Mouse (Mus musculus) frontal cortex, postnatal 10 days (tissue): ENCODE measurements around the gene Stx6.

Experiments used
- DNase-seq, 2 experiments: peaks; one replicate each; pipeline ENCODE4 v3.0.0; 2022; ENCODE audit warnings: low spot score in 2 of 2, mixed read lengths in 1 of 2

Stx6 gene

DNA sequence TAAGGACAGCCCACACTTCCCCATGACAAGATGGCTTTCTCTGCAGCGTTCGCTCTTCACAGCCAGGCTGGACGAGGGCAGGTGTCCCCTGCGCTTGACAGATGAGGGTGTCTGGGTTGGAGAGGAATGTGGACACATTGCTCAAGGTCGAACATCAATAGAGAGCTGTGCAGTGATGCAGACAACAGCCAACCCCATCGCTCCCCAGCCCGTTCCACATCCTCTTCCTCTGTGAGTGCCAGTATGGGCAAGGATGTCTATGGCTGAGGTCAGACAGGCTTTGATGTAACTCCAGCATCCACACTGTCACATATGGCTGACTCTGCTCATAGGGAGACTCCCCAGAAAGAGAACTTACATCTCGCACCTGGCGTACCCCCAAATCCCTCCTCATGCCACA lies 74.9 kb downstream of the Stx6 start:
- DNase-seq, result no peak

DNA sequence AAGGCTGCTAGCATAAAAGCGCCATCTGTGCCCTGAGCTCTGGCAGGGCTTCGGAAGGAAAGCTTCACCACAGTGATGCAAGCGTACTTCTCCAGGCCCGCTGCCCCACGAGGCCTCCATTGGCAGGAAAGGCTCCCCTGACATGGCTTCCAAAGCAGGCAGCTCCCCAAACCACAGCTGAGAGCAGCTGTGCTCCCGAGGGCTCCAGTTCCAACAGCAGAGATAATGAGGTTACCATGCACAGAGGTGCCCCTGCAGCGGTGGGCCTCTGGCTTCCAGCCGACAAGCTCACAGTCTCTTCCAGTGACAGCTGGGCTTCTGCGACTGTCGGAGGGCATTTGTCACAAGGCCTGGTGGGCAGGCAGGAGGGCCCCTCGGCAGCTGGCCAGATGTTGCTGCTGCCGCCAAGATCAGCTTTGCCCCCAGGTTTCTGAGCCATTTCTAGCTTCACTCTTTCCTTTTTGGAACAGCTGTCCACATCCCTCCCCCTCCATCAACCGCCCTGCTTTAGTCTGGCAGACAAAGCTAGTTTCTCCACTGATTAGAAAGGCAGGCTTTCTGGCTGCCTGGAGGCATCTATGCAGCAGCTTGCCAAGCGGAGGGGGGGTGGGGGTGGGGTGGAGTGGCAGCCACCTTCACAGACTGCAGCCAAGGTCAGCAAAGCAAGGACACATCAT lies 75.6 kb downstream of the Stx6 start:
- peak in 1 of 2 experiments; percentile 68 for DNase-seq

DNA sequence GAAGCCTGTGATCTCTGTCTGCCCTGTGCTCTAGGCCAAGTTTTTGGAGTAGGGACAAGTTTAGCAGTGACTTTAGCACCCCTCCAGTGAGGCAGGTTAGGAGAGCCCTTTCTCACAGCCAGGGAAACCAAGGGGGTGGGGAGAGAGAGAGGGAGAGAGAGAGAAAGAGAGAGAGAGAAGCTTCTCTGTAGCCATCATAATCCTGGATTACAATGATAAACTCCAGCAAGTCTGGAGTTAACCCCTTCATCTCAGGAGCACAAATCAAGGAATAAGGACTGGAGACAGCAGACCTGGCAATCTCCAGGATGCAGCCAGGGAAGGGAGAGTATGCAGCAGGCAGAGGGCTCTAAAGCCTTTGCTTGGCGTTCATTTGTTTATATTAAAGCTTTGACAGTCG lies 77.1 kb downstream of the Stx6 start:
- no peak for DNase-seq

DNA sequence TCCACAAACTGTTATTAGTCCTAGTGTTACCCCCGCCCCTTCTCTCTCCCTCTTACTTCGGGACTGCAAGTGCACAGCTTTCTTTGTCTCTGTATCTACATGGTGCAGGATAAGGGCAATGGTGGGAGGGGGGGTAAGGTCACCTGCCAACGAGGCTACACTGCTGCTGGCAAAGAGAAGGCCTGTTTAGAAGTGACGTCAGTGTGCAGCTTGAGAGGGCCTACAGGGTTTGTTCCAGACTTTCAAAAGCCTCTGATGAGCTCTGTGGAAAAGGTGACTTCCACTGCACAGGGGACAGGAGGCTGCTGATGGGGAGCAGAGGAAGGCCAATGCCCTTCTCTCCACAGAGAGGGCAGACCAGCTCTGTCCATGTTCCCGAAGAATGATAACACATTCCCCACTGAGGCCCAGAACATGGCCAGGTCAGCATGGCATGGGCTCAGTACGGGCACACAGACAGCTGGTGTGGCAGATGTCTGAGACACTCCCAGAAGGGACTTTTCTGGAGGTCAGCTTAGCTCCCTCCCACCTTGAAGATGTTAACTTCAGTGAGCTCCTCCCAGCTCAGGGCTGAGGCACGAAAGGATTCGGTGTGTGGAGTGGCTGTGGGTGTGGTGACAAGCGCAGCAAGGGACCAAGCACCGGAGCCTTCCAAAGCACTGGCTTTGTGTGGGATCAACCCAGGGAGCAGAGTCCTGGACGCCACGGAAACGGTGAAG lies 78.0 kb downstream of the Stx6 start:
- no peak for DNase-seq

DNA sequence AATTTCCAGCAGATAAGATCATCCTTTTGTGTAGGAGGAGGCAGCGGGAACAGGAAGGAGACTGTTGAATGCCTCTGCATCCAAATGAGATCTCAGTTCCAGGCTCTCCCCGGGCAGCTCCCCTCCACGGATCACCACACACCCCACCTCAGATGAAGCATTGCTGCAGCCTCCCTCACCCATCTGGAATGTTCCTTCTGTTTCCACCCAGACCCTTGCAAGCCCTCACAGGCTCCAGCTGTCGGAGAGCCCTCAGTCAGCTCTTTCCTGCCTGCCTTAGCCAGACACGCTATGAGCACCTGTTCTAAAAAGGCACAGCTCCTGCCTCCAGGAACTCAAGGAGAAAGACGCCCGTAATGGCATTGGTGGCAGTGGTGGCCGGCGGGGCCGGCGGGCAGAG lies 78.9 kb downstream of the Stx6 start:
- no peak for DNase-seq

DNA sequence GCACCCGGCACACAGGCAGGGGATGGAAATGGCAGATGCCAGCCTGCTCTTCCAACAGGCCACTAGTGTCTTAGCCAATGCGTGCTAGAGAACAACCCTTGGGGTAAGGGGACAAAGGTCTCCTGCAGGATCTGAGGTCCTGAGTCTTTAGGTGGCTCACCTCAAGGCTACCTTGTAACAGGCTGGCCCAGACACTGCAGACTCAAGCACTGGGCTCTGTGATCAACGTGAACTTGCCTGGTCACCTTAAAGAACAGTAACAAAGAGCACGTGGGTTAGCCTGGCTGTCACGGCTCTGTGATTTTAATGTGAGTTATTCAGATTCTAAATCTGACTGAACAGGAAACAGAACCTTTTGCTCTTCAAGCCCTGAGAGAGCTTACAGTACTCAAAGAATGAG lies 79.6 kb downstream of the Stx6 start:
- no peak for DNase-seq

DNA sequence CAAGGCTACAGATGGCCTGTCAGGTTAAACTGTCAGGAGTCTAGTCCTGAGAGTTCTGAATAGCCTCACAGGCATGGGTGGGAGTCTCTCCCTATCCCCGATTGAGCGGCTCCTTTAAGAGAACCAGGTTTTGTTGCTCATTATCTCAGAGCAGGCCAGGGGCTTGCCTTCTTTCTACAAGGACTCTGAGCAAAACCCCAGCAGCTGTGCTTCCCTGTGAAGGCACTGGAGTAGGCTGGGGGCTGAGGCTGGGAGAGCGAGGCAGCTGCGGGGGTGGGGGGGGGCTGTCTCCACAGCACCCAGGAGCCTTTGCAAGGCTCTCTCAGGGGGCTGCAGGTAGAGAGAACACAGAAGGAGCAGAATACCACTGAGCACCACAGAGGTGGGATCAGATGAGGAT lies 80.7 kb downstream of the Stx6 start:
- DNase-seq, result no peak

DNA sequence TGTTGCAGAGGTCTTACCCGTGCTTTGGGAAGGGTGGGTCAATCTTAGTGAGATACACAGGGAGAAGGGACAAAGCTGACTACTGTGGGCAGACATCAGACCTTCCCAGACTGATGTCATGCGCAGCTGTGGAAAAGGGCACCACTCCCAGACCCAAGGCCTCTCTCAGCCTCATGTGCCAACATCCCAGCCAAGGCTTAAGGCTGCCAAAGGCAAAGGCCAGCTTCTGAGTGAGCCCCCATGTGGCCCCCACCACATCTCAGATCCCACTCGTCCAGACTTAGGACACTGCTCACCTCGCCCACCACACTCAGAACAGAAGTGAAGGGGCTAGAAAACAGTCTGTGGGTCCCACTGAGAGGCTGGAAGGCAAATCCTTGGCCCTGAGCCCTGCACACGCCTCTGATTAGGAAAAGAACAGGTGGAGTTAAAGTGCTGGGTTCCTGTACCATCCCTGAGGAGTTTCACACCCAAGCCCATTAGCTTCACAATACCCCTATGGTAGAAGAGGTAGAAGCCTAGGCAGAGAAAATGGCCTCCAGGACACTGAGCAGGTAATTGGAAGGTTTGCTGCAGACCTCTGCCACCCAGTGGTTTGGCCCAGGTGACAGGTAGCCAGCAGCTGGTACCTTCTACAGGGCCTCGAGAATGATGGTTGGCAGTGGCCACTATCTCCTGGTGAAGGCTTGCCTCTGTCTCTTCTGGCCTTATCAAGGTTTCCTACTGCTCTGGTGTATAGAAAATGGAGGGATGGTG lies 81.6 kb downstream of the Stx6 start:
- no peak for DNase-seq

DNA sequence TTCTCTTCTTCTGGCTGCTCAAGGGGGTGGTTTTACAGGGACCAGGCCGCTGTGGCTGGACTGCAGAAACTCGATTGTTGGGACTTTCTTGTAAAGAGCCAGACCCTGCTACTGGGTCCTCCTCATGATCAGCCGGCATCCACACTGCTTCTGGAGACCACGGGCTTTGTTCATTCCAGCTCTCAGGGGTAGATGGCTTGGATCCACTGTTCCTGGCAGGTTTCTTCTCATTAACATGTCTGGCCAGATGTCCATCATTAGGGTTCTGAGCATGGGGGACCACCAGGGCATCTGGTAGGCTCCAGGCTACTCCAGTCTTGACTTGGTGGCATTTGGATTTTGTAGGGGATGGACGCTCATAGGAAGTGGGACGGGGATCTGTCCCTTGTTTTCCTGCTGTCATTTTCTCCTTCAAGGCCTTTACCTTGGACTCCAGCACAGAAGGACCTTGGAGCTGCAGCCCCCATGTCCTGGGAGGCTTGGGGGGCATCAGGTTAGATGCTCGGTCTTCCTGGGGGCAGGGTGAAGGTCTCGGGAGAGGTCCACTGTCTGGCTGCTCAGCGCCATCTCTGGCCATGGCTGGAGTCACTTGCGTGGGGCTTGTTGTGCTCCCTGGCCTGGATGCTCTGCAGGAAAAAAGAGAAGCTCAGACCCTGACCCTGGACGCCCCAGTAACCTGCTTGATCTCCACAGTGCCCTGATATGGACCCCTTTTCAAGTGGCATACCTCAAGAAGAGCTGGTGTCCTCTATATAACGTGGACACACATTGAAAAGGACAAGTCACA lies 83.4 kb downstream of the Stx6 start:
- DNase-seq, result no peak

DNA sequence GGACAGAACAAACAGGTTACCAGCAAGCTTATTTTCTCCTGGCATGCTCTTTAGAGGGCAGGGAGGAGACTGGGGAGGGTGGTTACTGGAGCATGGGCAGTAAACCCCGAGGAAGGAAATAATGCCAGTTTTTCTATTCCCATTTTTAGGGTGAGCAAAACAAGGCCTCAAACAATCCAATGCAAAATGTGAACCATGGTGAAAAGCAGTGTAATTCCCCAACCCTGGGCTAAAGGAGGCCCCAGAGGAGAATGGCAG lies 83.9 kb downstream of the Stx6 start:
- DNase-seq, result no peak

DNA sequence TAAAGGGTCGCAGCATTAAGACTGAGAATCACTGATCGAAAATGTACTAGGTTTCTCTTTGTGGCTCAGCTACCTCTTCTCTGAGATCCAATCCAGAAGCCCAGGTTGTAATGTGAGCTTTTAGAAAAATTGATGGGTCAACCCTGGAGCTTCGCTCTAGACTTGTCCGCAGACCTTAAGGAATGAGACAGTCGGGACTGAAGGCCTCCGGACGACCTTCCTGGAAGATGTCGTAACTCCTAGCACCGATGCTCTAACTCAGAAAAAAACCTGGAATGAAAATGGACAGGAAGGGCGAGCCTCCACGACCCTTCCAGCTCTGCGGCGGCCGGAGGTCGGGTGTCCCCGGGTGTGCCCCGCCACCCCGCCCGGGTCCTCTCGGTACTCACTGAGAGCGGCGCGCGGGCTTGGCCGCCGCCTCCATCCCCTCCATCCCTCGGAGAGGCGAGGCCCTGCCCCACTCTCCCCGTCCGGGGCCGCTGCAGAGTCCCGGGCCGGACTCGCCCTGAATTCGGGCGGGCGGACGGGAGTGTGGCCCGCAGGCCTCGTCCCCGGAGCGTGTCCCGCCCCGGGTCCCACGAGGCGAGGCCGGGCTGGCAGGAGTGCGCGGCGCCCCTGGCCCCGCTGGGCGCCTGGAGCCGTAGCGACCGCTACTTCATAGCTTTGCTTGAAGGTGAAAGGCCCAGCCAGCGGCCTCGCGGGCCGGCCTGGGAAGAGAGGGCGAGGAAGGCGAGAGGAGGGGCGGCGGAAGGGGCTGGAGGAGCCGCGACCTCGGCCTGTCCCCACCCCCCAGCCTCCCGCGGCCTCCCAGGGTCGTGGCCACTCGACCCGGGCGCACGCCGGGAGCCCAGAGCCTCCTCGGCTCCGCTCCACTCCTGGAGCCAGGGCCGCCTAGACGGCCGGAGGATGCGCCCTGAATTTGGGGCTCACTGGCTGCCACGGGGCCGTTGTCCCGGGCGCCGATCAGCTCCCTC lies 85.6 kb downstream of the Stx6 start, which contains the start of gene BC034090:
Gene BC034090, minus strand, starts transcription at position 648 of the 974 bp plus-strand sequence.
- DNase-seq, result no peak

DNA sequence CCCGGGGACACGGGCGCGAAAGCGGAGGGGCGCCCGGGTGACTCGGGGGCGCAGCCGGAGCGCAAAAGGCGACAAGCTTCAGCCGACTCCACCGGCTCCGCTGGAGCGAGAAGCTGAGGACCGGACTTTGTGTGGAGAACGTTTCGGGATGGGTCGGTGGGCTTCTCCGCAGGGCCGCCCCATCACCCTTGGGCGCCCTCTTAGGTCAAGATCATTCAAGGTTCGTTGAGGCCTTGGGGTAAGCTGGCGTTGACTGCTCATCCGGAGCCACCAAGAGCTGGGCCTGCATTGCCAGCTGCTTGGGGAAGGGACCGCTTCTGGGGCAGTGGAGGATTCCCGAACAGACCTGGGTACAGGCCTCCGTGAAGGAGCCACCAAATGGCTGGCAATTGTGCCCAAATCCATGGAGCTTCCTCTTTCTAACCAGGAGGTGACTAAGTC lies 86.3 kb downstream of the Stx6 start:
- DNase-seq, result no peak

DNA sequence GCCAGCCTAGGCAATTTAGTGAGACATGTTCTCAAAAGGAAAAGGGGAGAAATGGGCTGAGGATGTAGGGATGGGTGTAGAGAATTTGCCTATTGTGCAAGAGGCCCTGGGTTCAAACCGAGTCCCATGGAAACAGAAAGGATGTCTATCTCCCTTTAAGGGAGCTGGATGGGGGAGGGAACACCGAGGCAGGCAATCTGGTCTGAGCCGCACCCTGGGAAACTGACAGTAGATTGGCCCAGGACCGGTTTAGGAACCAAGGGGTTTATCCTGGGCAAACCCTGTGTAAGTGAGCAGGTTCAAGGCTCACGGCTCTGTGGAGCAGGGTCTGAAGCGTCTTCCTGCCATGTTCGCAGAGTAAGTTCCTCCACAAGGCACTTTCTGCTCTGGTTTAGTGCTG lies 87.0 kb downstream of the Stx6 start:
- DNase-seq, result no peak

DNA sequence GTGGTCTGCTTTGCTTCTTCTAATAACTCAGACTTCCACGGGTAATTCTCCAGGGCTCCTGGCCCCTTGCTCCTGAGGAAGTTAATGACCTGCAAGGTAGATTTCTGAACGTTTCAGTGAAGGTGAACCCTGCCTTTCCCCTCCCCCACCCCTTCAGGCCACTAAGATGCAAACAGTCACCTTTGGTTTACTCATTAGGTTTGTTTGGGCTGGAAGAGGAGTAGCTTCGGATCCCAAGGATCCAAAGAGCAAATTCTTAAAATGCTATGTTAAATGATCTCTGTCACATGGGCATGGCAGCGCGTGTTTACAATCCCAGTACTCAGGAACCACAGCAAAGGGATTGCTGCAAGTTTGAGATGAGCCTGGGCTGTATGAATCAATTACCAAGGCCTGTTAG lies 88.9 kb downstream of the Stx6 start:
- DNase-seq, result no peak

DNA sequence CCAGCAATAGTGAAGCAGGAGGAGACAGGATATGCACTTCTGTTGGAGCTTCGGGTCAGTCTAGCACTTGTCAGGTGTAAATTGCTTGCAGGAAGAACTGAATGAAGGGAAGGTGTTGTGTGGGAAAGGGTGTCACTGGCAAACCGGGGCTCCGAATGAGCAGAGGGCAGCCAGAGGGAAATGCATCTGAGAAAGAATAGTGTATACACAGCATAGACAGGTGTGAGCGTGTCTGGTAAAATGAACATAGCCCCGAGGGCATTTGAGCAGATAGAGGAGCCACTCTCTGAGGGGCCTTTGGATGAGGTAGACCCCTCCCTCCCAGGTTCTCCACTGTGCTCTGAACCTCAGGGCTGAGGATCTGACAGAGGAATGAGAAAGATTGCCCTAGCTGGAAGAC lies 89.5 kb downstream of the Stx6 start:
- DNase-seq, result no peak

DNA sequence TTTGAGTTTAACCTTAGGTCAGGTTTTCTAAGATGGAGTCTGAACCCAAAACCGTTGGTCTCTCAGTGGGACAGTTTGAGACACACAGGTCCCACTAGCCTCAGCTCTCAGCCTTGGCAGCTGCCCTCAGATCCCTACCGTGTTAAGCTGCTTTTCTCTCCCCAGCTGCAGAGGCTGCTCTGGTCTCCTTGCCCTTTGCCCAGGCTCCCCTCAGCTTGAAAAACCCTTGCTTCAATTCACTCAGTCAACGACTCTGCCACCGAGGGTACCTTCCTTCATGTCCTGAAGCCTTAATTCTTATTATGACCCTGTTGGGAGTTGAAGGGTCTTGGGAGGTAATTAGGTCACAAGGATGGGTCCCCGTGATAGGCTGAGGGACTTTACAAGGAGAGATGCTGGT lies 91.4 kb downstream of the Stx6 start:
- DNase-seq, result no peak

DNA sequence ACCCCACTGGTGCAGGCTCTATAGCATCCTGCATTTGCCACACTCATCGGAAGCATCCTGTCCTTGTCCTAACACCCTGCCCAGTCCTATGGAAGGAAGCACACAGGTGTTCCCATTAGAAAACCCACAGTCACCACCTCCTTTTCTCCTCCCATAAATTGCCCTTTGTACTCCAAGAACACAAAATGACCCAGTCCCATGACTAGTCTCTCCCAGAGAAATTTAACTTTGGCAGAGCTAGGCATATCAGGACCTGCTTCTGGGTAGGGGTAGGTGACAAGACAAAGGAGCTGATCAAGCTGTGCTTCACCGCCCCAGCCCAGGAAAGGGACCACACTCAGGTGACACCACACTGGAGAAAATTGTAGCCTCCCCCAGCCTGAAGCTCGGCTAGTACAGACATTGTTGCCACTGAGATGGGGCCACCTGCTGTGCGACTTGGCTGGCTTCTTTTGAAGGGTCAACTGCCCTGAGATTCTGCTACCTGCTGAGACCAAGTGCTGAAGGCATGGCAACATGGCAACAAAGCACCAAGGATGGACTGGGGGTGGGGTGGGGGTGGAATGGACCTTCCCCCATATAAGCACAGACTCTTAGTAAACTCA lies 92.1 kb downstream of the Stx6 start:
- DNase-seq, result no peak

DNA sequence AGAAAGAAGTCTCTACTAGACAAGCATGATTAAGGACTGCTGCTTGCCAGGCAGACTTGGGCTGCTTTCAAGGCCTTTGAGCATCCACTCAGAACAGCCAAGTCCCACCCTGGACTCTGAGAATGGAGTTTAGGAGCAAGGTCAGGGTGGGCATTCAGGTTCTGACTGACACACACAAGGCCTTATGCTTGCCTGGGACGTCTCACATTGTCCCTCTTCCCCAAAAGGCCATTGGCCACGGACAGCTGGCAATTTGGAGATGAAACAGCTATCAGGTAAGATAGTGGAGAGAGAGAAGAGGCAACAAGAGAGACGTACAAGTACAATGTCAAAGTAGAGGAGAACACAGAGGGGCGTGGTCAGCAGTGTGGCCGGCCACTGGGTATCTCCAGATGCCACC lies 93.1 kb downstream of the Stx6 start:
- DNase-seq, result no peak

DNA sequence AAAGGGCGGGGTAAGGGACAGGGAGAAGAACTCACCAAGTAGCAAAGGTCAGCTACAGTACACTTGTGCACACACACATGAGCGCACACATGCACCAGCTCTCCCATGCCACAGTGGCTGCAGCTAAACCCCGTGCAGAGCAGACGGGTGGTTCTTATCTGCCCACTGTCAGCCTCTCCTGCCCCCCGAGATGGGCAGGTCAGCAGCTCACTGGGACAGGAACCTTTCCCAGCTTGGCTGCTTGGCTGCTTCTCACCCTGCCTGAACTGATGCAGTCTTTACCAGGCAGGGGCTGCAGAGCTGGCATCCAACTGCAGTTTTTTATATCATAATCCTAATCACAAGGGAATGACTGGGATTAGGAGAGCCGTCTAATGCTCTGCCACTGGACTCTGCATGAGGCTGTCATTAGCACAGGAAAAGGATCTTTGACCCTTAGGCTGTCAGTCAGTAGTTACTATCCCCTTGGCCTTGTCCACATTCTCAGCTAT lies 94.2 kb downstream of the Stx6 start:
- no peak for DNase-seq

DNA sequence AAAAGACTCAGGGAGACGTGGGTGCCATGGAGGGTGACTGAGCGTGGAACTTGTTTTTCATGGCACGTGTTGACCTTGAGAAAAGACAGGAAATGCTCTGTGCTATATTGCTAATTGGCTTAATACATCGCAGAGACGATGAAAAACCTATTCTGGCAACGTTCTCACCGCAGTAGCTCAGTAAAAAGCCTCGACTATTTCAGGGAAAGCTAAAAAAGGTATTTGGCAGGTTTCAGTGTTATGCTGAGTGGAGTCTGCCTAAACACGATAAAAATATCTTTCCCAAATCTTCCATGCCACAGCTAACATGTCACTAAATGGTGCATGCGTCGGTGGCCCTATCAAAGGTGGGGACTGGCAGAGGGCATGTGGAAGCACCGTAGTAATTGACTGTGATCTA lies 94.6 kb downstream of the Stx6 start:
- no peak for DNase-seq

DNA sequence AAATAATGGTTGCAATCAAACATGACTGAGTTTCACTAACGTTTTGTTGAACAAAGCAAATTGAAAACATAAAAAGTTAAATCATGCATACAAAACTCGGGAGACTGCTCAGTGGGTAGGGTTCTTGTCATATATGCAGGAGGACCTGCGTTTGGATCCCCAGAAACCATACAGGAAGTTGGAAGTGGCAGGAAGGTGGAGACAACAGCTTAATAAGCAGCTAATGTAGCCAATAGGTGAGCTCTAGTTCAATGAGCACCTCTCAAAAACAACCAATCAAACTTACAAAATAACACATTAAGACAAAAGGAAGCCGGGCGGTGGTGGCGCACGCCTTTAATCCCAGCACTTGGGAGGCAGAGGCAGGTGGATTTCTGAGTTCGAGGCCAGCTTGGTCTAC lies 95.8 kb downstream of the Stx6 start:
- DNase-seq, result no peak
